Mouse (Mus musculus) limb, embryonic 13.5 days (tissue): Measurements from ENCODE around the gene Cln3. TPM values are rescaled to one million over a fixed set of nuclear protein-coding genes. Genes with fewer than 3 reads are reported as not detected.
A peak's percentile ranks its signal among the peaks of the same experiment; 100 is the strongest.

Experiments
- ATAC-seq: fragments of 200-750 bp; cut with Nextera tagmentation; 2 replicates; pipeline ENCODE4 v1.8.0; 2017; ENCODE audit warnings: low read depth, moderate number of reproducible peaks, moderate TSS enrichment; ENCODE audit not compliant: low FRiP score
- H3K27ac ChIP-seq: fragments of 300-500 bp; sonication (generic); 2 replicates; pipeline ENCODE4 v1.5.1; 2015; ENCODE audit warnings: inconsistent platforms, mild to moderate bottlenecking, moderate library complexity
- H3K27me3 ChIP-seq: fragments of 300-500 bp; sonication (generic); 2 replicates; pipeline ENCODE4 v1.6.1; 2015; ENCODE audit warnings: mild to moderate bottlenecking, inconsistent platforms
- H3K36me3 ChIP-seq: fragments of 300-500 bp; sonication (generic); 2 replicates; pipeline ENCODE4 v1.6.1; 2015; ENCODE audit warnings: inconsistent platforms, mild to moderate bottlenecking, moderate library complexity
- H3K4me1 ChIP-seq: fragments of 300-500 bp; sonication (generic); 2 replicates; pipeline ENCODE4 v1.6.1; 2015; ENCODE audit warnings: inconsistent platforms
- H3K4me2 ChIP-seq: fragments of 300-500 bp; sonication (generic); replicated peaks from 2 replicates; pipeline ENCODE4 v1.6.1; 2015; ENCODE audit warnings: inconsistent platforms, mild to moderate bottlenecking, moderate library complexity
- H3K4me3 ChIP-seq: fragments of 300-500 bp; sonication (generic); 2 replicates; pipeline ENCODE4 v1.5.1; 2015; ENCODE audit warnings: moderate library complexity, mild to moderate bottlenecking, inconsistent platforms
- H3K9ac ChIP-seq: fragments of 300-500 bp; sonication (generic); 2 replicates; pipeline ENCODE4 v1.6.1; 2015; ENCODE audit warnings: mild to moderate bottlenecking, inconsistent platforms
- H3K9me3 ChIP-seq: fragments of 300-500 bp; sonication (generic); 2 replicates; pipeline ENCODE4 v1.6.1; 2016; ENCODE audit warnings: inconsistent platforms
- WGBS: fragments of 180-500 bp; shearing (Covaris S2); methylation state at CpG from one replicate; pipeline ENCODE4 v1.1.7; 2015; 5-methylcytosine and 5-hydroxymethylcytosine counted together
- polyA plus RNA-seq: library from polyadenylated mRNA; unstranded; fragments of >200 nt; fragmentation: Nextera tagmentation; extraction: Ambion mirVana; gene quantifications from 2 replicates; pipeline ENCODE4 v1.2.1, GENCODE M21; 2015

Cln3 gene
- polyA plus RNA-seq, 1 experiment from 2014 or later, result 38.6 TPM

DNA sequence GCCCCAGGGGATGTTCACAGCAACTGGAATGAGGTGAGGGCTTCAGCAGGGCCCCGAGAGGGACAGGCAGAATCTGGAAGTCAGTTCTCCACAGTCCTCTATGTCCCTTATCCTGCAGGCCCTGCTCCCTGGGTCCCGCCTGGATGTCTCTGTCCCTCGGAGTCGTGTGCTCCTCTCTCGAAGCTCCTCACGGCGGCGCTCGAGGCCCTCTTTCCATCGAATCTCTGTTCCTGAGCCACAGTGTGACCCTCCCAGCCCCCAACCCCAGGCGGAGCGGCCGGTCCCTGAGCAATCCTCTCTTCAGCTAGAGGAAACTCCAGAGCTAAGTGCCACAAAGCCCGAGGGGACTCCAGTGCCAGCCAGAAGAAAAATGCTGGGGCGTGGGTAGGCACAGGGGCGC lies 2.2 kb upstream of the Cln3 start:
- peak overlapping the region; percentile 25 for H3K4me3 ChIP-seq
- ATAC-seq, result peak; percentile 34; the same call in 1 of the 2 replicates
- H3K27ac ChIP-seq, result no peak overlapping the region
- 8% methylated on average over 16 of the region's 16 CpGs for WGBS
- peak overlapping the region; percentile 54 for H3K9ac ChIP-seq
- H3K4me2 ChIP-seq, result peak overlapping the region; percentile 55
- H3K36me3 ChIP-seq, result no peaks in the 10 kb centered on the region
- peaks cover 8% of the 10 kb centered on the region for H3K4me1 ChIP-seq
- no peaks in the 10 kb centered on the region for H3K9me3 ChIP-seq
- peaks cover 16% of the 10 kb centered on the region; the same call in 1 of the 2 replicates for H3K27me3 ChIP-seq

DNA sequence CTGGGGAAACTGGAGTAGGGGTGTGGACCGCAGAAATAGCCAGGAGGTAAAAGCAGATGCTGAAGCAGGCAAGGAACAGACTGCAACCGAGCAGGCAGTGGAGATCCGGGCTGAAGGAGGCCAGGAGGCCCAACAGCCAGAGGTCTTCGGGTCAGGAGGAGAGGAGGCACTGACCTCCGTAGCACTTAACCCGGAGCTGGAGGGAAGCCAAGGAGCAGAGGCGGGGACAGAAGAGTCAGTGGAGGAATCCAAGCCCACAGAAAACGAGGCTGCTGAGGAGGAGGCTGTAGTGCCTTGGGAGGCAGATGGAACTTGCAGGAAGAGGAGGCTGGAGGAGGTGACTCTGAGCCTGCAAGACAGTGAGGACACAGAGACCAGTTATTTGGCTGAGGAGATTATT lies 1.2 kb upstream of the Cln3 start:
- WGBS, result 61% methylated on average over 8 of the region's 8 CpGs
- H3K4me3 ChIP-seq, result no peak overlapping the region
- ATAC-seq, result no peak
- no peak overlapping the region for H3K27ac ChIP-seq
- H3K27me3 ChIP-seq, result peaks cover 16% of the 10 kb centered on the region; the same call in 1 of the 2 replicates
- peaks cover 12% of the 10 kb centered on the region for H3K4me1 ChIP-seq
- H3K36me3 ChIP-seq, result no peaks in the 10 kb centered on the region
- H3K4me2 ChIP-seq, result no peak overlapping the region
- H3K9ac ChIP-seq, result peak overlapping the region; percentile 54; the same call in 1 of the 2 replicates
- H3K9me3 ChIP-seq, result no peaks in the 10 kb centered on the region

DNA sequence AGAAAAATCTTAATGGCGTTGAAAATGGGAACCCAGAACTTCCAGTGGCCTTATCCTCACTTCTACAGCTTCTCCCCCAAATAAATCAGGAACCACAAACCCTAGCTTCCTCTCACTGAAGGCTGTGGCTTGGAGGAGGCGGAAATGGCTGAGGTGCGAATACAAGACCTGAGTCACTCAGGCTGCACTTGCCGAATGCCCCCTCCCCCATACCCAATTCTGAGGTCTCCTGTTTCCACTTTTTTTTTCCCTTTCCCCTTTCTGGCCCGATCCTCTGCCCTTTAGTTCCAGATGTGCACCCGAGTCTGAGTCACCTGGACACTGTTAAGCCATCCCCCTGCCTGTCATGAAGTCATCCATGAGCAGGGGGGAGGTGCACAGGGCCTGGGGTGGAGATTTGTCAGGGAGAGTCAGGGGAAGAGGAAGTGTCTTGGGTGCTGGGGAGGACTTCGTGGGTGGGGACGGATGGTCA lies 1.1 kb downstream of the Cln3 start, which contains the start of gene Apobr:
Gene Apobr, plus strand, starts transcription at position 437 of the 472 bp plus-strand sequence.
- ATAC-seq, result no peak
- WGBS, result 71% methylated on average over 8 of the region's 8 CpGs
- Histone ChIP-seq H3K9ac (no peak within 1 kb of the TSS), H3K27ac (no peak within 1 kb of the TSS), H3K4me3 (peak within 1 kb of the TSS; percentile 60), H3K9me3 (no peaks in the 10 kb centered on the region), H3K4me2 (peak within 1 kb of the TSS; percentile 81), H3K27me3 (peaks cover 16% of the 10 kb centered on the region; the same call in 1 of the 2 replicates), H3K36me3 (0 out of 2 replicates have a peak, but pooled peaks cover 3% of the 10 kb centered on the region), H3K4me1 (peaks cover 12% of the 10 kb centered on the region)

DNA sequence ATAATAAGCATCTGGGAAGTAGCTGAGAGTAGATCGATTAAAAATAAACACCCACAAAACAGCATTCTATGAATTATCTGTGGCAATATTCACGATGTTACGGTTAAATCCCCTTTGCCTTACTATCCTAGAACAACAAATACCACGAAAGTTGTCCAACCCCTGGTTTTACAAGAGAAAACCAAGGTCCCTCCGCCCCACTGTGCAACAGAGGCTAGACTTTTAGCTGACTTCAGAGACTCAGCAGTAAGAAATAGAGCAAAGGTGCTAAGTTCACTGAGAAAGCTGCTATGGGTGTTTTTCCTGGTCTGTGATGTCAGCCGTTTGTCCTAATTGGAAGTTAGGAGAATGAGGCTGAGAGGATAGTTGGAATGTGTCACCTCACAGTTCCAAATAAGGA lies 1.9 kb downstream of the Cln3 start:
- Histone ChIP-seq H3K36me3 (peaks cover 6% of the 10 kb centered on the region), H3K9me3 (no peaks in the 10 kb centered on the region), H3K4me1 (peaks cover 12% of the 10 kb centered on the region), H3K9ac (0 out of 2 replicates have a peak overlapping the region, but pooled peaks have one; percentile 53), H3K4me3 (peak overlapping the region; percentile 60), H3K27me3 (peaks cover 16% of the 10 kb centered on the region; the same call in 1 of the 2 replicates), H3K4me2 (peak overlapping the region; percentile 81), H3K27ac (no peak overlapping the region)
- no peak for ATAC-seq
- 56% methylated on average over 6 of the region's 6 CpGs for WGBS

DNA sequence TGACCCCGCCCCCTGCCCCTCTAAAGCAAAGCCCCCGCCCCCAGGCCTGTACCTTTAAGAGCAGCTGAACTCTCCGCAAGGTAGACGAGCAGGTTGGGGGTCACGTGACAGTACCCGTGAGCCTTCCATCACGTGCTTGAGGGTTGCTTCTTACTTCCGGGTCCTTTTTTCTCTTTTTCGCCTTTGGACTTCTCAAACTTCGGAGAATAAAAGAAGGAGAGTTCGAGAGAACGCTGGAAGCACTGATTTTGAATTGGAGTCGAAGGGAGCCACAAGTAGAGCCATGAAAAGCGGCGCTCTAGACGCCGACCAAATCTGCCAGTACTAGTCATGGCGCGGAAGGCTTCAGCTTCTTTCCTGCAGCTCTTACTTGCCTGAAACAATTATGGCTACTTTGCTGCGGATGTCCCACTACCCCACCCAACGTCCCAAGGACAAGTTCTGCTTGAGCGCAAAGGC lies 2.3 kb downstream of the Cln3 start:
- peak; percentile 90 for ATAC-seq
- Histone ChIP-seq H3K27me3 (peaks cover 16% of the 10 kb centered on the region; the same call in 1 of the 2 replicates), H3K4me3 (peak overlapping the region; percentile 60), H3K4me1 (peaks cover 12% of the 10 kb centered on the region), H3K9ac (peak overlapping the region; percentile 66), H3K9me3 (no peaks in the 10 kb centered on the region), H3K27ac (peak overlapping the region; percentile 78; the same call in 1 of the 2 replicates), H3K4me2 (peak overlapping the region; percentile 81), H3K36me3 (peaks cover 9% of the 10 kb centered on the region)
- 1% methylated on average over 22 of the region's 22 CpGs for WGBS

DNA sequence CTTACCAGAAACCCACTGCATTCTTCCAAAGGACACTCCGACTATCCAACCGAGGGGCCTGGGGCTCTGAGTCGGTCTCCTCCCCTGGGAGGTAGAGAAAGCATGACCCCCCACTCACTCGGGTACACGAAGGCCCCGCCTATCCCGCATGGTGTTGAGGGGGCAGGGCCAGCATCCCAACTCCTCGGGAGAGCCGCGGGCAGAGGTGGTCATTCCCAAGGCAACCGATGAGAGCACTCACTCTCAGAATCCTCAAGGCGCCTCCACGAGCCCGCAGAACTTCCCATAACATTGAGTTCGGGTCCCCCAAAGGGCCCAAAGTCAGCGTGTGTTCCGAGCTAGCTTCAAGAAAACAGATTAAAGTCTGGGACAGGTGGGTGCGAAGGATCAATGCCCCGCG lies 2.9 kb downstream of the Cln3 start:
- Histone ChIP-seq H3K4me2 (peak overlapping the region; percentile 81), H3K27me3 (peaks cover 12% of the 10 kb centered on the region; the same call in 1 of the 2 replicates), H3K4me3 (peak overlapping the region; percentile 60), H3K9me3 (no peaks in the 10 kb centered on the region), H3K27ac (no peak overlapping the region), H3K4me1 (peaks cover 7% of the 10 kb centered on the region), H3K36me3 (peaks cover 10% of the 10 kb centered on the region), H3K9ac (peak overlapping the region; percentile 66)
- WGBS, result 2% methylated on average over 20 of the region's 20 CpGs
- peak; percentile 60 for ATAC-seq

DNA sequence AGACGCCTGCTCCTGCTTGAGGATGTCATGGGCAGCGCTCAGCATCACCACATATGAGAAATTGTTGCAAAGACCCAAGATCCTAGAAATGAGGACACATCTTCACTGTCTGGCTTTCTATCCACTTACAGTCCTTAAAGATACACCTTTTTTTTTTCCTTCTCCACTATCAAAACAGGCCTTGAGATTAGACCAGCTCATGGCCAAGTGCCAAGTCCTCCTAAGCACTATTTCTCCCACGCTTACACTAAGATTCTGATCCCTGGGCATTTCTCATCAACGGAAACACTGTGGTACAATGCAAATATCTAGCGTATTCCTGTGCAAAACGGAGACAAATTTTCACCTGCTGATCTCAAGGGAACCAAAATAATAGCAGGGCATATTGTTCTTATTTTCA lies 4.0 kb downstream of the Cln3 start:
- no peak overlapping the region for H3K27ac ChIP-seq
- 84% methylated on average over 6 of the region's 6 CpGs for WGBS
- ATAC-seq, result no peak
- no peak overlapping the region for H3K9ac ChIP-seq
- peaks cover 20% of the 10 kb centered on the region for H3K36me3 ChIP-seq
- peaks cover 12% of the 10 kb centered on the region; the same call in 1 of the 2 replicates for H3K27me3 ChIP-seq
- peak overlapping the region; percentile 81 for H3K4me2 ChIP-seq
- no peak overlapping the region for H3K4me3 ChIP-seq
- peaks cover 5% of the 10 kb centered on the region; the same call in 1 of the 2 replicates for H3K4me1 ChIP-seq
- H3K9me3 ChIP-seq, result no peaks in the 10 kb centered on the region

DNA sequence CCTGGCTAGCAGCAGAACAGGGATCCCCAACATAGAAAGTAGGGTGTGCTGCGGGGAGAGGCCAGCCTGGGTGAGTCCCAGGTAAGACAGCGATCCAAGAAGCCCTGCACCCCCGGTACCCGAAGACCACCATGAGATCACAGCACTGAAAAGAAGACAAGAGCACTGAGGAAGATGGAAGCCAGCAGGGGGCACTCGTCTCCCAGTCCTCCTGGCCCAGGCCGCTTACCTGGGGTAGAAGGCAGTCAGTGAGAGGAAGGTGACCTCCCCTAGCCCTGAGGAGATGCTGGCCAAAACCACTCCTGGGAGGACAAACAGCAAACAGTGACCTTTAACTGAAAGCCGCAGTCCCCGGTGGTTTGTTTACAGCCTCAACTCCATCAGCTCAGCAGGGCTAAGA lies 6.4 kb downstream of the Cln3 start:
- H3K27me3 ChIP-seq, result no peaks in the 10 kb centered on the region
- peaks cover 41% of the 10 kb centered on the region for H3K36me3 ChIP-seq
- no peak overlapping the region for H3K4me3 ChIP-seq
- H3K27ac ChIP-seq, result no peak overlapping the region
- H3K4me2 ChIP-seq, result no peak overlapping the region
- 59% methylated on average over 8 of the region's 8 CpGs for WGBS
- no peaks in the 10 kb centered on the region for H3K9me3 ChIP-seq
- H3K4me1 ChIP-seq, result peaks cover 5% of the 10 kb centered on the region; the same call in 1 of the 2 replicates
- no peak overlapping the region; the same call in 1 of the 2 replicates for H3K9ac ChIP-seq
- no peak for ATAC-seq

DNA sequence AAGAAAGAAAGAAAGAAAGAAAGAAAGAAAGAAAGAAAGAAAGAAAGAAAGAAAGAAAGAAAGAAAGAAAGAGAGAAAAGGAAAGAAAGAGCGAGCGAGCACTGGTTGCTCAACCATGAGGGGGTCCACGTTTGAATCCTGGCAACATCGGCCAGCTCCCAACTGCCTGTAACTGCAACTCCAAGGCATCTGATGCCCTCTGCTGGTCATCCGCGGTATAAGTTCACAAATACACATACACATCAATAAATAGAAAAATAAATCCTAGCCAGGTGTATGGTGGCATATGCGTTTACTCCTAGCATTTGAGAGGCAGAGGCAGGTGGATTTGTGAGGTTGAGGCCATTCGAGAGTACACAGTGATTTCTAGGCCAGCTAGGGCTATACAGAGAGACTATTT lies 8.7 kb downstream of the Cln3 start:
- Histone ChIP-seq H3K9ac (no peak overlapping the region), H3K27ac (no peak overlapping the region)

DNA sequence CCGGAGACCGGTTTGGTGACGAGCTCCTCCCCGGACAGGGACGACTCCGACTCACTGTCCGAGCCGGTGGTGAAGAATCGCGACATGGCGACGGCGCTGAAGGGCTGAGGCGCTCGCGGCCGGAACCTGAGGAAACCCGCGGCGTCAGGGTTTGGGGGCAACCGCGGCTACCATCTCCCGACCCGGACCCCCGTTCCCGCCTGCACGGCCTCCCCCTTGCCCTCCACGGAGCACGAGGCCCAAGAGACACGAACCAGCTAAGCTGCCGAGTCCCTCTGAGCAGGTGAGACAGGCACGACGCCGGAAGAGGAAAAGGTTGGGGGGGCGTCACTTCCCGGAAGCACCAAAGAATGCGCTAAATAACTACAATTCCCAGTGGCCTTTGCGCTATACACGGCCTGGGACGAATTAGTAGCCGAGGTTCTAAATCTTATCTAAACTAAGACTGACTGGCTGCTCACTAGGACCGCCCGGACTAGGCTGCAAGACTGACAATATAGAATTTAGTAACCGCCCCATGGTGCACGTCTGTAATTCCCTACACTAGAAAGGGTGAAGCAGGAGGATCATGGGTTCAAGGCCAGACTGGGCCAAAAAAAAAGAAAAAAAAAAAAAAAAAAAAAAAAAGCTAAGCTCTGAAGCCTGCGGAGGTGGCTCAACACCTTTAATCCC lies 19.4 kb downstream of the Cln3 start, which contains the start of gene Eif3c:
Gene Eif3c, minus strand, starts transcription at position 318 of the 672 bp plus-strand sequence.
- Histone ChIP-seq H3K4me3 (peak within 1 kb of the TSS; percentile 96), H3K9me3 (no peaks in the 10 kb centered on the region), H3K9ac (peak within 1 kb of the TSS; percentile 89), H3K36me3 (peaks cover 37% of the 10 kb centered on the region), H3K27me3 (no peaks in the 10 kb centered on the region), H3K4me1 (peaks cover 8% of the 10 kb centered on the region), H3K4me2 (peak within 1 kb of the TSS; percentile 70), H3K27ac (peak within 1 kb of the TSS; percentile 77)
- ATAC-seq, result peak; percentile 95
- WGBS, result under 1% methylated on average over 46 of the region's 46 CpGs

More for the DNA sequence above, 8.7 kb downstream of the Cln3 start:
- no peak for ATAC-seq
- WGBS, result 53% methylated on average over 8 of the region's 8 CpGs
- no peak overlapping the region for H3K4me3 ChIP-seq
- H3K9me3 ChIP-seq, result no peaks in the 10 kb centered on the region
- peaks cover 50% of the 10 kb centered on the region for H3K36me3 ChIP-seq
- H3K27me3 ChIP-seq, result no peaks in the 10 kb centered on the region
- H3K4me2 ChIP-seq, result no peak overlapping the region
- no peaks in the 10 kb centered on the region for H3K4me1 ChIP-seq

DNA sequence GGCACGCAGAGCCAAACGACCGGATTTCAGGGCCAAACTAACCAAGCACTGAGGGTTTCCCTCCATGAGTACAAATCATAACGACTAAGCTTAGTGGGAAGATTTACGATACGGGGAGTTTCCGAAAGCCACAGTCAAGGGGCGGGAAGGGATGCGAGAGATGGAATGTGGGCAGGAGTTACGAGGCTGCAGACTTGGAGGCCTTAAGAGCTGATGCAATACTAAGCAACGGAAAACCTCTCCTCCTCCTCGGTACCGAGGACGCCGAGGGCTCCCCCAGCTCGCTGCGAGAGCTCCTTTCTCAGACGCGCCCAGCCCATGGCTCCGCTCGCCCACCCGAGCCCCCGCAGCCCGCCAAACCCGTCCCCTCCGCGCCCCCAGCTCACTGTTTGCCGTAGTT lies 19.9 kb downstream of the Cln3 start:
- Histone ChIP-seq H3K4me3 (peak overlapping the region; percentile 96), H3K27me3 (no peaks in the 10 kb centered on the region), H3K36me3 (peaks cover 42% of the 10 kb centered on the region), H3K4me2 (peak overlapping the region; percentile 70), H3K27ac (peak overlapping the region; percentile 77), H3K9ac (peak overlapping the region; percentile 89), H3K4me1 (peaks cover 8% of the 10 kb centered on the region), H3K9me3 (no peaks in the 10 kb centered on the region)
- under 1% methylated on average over 26 of the region's 28 CpGs for WGBS
- ATAC-seq, result peak; percentile 24

DNA sequence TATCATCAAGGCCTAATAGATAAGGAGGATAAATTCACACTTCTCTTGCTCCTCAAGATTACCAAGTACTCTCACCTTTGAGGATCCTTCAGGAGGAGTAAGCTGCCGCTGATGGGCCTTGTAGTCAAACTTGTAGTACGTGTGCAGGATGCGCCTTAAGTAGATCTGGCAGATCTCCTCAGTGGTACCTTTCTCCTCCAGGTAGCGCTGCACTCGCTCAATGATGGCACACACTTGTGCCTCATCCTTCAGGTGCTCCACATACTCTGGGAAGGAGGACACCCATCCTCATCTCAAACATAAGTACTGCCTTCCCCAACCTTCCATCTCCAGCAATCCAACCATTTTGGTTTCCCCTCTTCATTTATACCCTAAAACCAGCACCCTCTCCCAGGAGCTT lies 29.0 kb downstream of the Cln3 start:
- Histone ChIP-seq H3K9ac (no peak overlapping the region), H3K4me2 (no peak overlapping the region), H3K9me3 (no peaks in the 10 kb centered on the region), H3K36me3 (peaks cover 96% of the 10 kb centered on the region), H3K27me3 (no peaks in the 10 kb centered on the region), H3K27ac (no peak overlapping the region), H3K4me3 (no peak overlapping the region), H3K4me1 (no peaks in the 10 kb centered on the region)
- no peak for ATAC-seq
- 97% methylated on average over 5 of the region's 5 CpGs for whole genome bisulfite sequencing
